Mouse (Mus musculus): ENCODE data around the gene Mbip. TPM values are rescaled to one million over a fixed set of nuclear protein-coding genes. Genes with fewer than 3 reads are reported as not detected.

Gene Mbip
- polyA plus RNA-seq, 1 experiment from 2014 or later, result 43.0 TPM

GRCm38 (mm10) chr12:56297921-56298830 lies 47.5 kb downstream of the Mbip start:
- H3K27ac ChIP-seq (ENCODE audit: low read depth, low read length), result no peak overlapping the region
- H3K4me1 ChIP-seq (ENCODE audit: control insufficient read depth, insufficient read depth, low read length), result 0 out of 2 replicates have a peak, but pooled peaks cover 4% of the 10 kb centered on the region
- H3K4me2 ChIP-seq (ENCODE audit: low read depth), result no peak overlapping the region
- H3K4me3 ChIP-seq (ENCODE audit: low read depth, low read length), result no peak overlapping the region
- no peaks in the 10 kb centered on the region for H3K9me3 ChIP-seq (ENCODE audit: control insufficient read depth, low read length)
- peaks cover 5% of the 10 kb centered on the region for H3K27me3 ChIP-seq (ENCODE audit: control insufficient read depth, insufficient read depth, low read length)
- H3K9ac ChIP-seq (ENCODE audit: low read length), result no peak overlapping the region
- DNase-seq (ENCODE audit: low spot score), result no peak
- H3K36me3 ChIP-seq (ENCODE audit: control insufficient read depth, insufficient read depth, low read length), result no peaks in the 10 kb centered on the region
- ATAC-seq (ENCODE audit: insufficient read depth, low FRiP score, low TSS enrichment), result no peak
- WGBS, result 9% methylated on average over 21 of the region's 21 CpGs

- ATAC-seq (ENCODE audit: insufficient read depth, low FRiP score, low TSS enrichment), result no peak
- no peak for DNase-seq (ENCODE audit: low spot score)
- 78% methylated on average over 5 of the region's 5 CpGs for WGBS
- no peak overlapping the region for H3K4me3 ChIP-seq (ENCODE audit: low read depth, low read length)
- H3K27me3 ChIP-seq (ENCODE audit: control insufficient read depth, insufficient read depth, low read length), result peaks cover 5% of the 10 kb centered on the region
- no peak overlapping the region for H3K9ac ChIP-seq (ENCODE audit: low read length)
- no peak overlapping the region for H3K27ac ChIP-seq (ENCODE audit: low read depth, low read length)
- H3K9me3 ChIP-seq (ENCODE audit: control insufficient read depth, low read length), result no peaks in the 10 kb centered on the region
- H3K4me1 ChIP-seq (ENCODE audit: control insufficient read depth, insufficient read depth, low read length), result 0 out of 2 replicates have a peak, but pooled peaks cover 4% of the 10 kb centered on the region
- no peaks in the 10 kb centered on the region for H3K36me3 ChIP-seq (ENCODE audit: control insufficient read depth, insufficient read depth, low read length)
- no peak overlapping the region for H3K4me2 ChIP-seq (ENCODE audit: low read depth)
Measured at GRCm38 (mm10) chr12:56297099-56297498, 48.6 kb downstream of the Mbip start.

- peaks cover 5% of the 10 kb centered on the region for H3K27me3 ChIP-seq (ENCODE audit: control insufficient read depth, insufficient read depth, low read length)
- H3K9ac ChIP-seq (ENCODE audit: low read length), result no peak overlapping the region
- H3K4me2 ChIP-seq (ENCODE audit: low read depth), result no peak overlapping the region
- 0 out of 2 replicates have a peak, but pooled peaks cover 1% of the 10 kb centered on the region for H3K4me1 ChIP-seq (ENCODE audit: control insufficient read depth, insufficient read depth, low read length)
- no peak overlapping the region for H3K4me3 ChIP-seq (ENCODE audit: low read depth, low read length)
- DNase-seq (ENCODE audit: low spot score) (no peak), ATAC-seq (ENCODE audit: insufficient read depth, low FRiP score, low TSS enrichment) (no peak)
- 12% methylated on average over 6 of the region's 6 CpGs for WGBS
- no peaks in the 10 kb centered on the region for H3K9me3 ChIP-seq (ENCODE audit: control insufficient read depth, low read length)
- no peak overlapping the region for H3K27ac ChIP-seq (ENCODE audit: low read depth, low read length)
- no peaks in the 10 kb centered on the region for H3K36me3 ChIP-seq (ENCODE audit: control insufficient read depth, insufficient read depth, low read length)
Measured at GRCm38 (mm10) chr12:56296524-56296923, 49.2 kb downstream of the Mbip start.

DNA sequence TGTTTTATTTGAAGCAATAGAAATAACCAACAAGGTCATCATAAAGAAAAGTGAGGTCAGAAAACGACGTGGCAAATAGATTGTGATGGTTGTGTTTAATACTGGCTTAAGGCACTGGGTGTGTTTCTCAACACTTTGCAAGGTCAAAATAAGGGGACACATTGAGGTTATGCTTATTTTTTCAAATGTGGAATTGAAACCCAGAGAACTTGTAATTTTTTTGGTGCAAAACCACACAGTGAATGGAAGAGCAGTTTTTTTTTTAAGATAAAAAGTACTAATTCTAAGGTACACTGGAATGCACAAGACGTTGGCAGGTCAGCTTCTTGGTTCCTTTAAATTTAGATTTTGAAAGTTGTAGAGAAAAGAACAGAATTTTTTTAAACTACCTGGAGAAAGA lies 50.5 kb downstream of the Mbip start:
- WGBS, result 85% methylated on average over 3 of the region's 3 CpGs
- H3K4me3 ChIP-seq (ENCODE audit: low read depth, low read length), result no peak overlapping the region
- ATAC-seq (ENCODE audit: insufficient read depth, low FRiP score, low TSS enrichment) (no peak), DNase-seq (ENCODE audit: low spot score) (no peak)
- no peaks in the 10 kb centered on the region for H3K9me3 ChIP-seq (ENCODE audit: control insufficient read depth, low read length)
- no peak overlapping the region for H3K9ac ChIP-seq (ENCODE audit: low read length)
- no peak overlapping the region for H3K4me2 ChIP-seq (ENCODE audit: low read depth)
- H3K27me3 ChIP-seq (ENCODE audit: control insufficient read depth, insufficient read depth, low read length), result peaks cover 5% of the 10 kb centered on the region
- H3K27ac ChIP-seq (ENCODE audit: low read depth, low read length), result no peak overlapping the region
- no peaks in the 10 kb centered on the region for H3K4me1 ChIP-seq (ENCODE audit: control insufficient read depth, insufficient read depth, low read length)
- no peaks in the 10 kb centered on the region for H3K36me3 ChIP-seq (ENCODE audit: control insufficient read depth, insufficient read depth, low read length)

- WGBS, result 86% methylated on average over 3 of the region's 3 CpGs
- DNase-seq (ENCODE audit: low spot score) (no peak), ATAC-seq (ENCODE audit: insufficient read depth, low FRiP score, low TSS enrichment) (no peak)
- Histone ChIP-seq H3K9me3 (ENCODE audit: control insufficient read depth, low read length) (no peaks in the 10 kb centered on the region), H3K27ac (ENCODE audit: low read depth, low read length) (no peak overlapping the region), H3K4me3 (ENCODE audit: low read depth, low read length) (no peak overlapping the region), H3K4me1 (ENCODE audit: control insufficient read depth, insufficient read depth, low read length) (no peaks in the 10 kb centered on the region), H3K27me3 (ENCODE audit: control insufficient read depth, insufficient read depth, low read length) (no peaks in the 10 kb centered on the region), H3K4me2 (ENCODE audit: low read depth) (no peak overlapping the region), H3K36me3 (ENCODE audit: control insufficient read depth, insufficient read depth, low read length) (no peaks in the 10 kb centered on the region), H3K9ac (ENCODE audit: low read length) (no peak overlapping the region)
Measured at GRCm38 (mm10) chr12:56288548-56288947, 57.1 kb downstream of the Mbip start.

DNA sequence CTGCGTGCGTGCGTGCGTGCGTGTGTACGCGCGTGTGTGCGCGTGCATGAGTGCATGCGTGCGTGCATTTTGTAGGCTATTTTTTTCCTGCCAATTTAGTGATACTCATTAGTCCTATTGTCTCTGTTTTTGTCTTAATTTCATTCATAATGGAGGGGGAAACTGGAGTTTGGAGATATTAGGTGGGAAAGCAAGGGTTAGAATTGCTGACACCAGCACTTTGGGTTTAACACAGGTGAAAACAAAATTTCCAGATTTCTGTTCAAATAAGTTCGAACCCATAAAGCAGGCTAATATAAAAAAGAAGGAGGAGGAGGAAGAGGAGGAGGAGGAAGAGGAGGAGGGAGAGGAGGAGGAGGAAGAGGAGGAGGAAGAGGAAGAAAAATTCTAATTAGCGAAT lies 58.9 kb downstream of the Mbip start:
- Histone ChIP-seq H3K27me3 (ENCODE audit: control insufficient read depth, insufficient read depth, low read length) (no peaks in the 10 kb centered on the region), H3K9me3 (ENCODE audit: control insufficient read depth, low read length) (no peaks in the 10 kb centered on the region), H3K36me3 (ENCODE audit: control insufficient read depth, insufficient read depth, low read length) (no peaks in the 10 kb centered on the region), H3K4me2 (ENCODE audit: low read depth) (no peak overlapping the region), H3K27ac (ENCODE audit: low read depth, low read length) (no peak overlapping the region), H3K4me1 (ENCODE audit: control insufficient read depth, insufficient read depth, low read length) (no peaks in the 10 kb centered on the region), H3K9ac (ENCODE audit: low read length) (no peak overlapping the region), H3K4me3 (ENCODE audit: low read depth, low read length) (no peak overlapping the region)
- 95% methylated on average over 14 of the region's 14 CpGs for WGBS
- no peak for DNase-seq (ENCODE audit: low spot score)
- no peak for ATAC-seq (ENCODE audit: insufficient read depth, low FRiP score, low TSS enrichment)

DNA sequence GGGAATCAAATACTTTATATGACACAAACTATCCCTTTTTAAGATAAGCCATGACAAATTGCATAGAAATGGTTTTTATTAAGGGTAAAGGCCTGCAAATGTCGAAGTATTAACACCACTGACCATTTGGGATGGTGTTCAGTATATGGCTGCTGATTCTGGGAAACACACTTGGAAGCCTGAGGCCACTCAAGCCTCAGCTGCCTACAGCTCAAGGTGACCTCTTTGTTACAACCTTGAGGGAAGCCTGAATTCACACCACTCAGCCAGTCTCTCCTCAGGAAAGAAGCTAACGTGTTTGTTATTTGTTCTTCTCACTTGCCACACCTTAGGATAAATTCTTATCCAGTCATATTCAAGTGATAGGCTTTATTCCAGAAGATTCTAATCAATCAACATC lies 61.5 kb downstream of the Mbip start:
- no peaks in the 10 kb centered on the region for H3K36me3 ChIP-seq (ENCODE audit: control insufficient read depth, insufficient read depth, low read length)
- no peak overlapping the region for H3K4me3 ChIP-seq (ENCODE audit: low read depth, low read length)
- H3K27me3 ChIP-seq (ENCODE audit: control insufficient read depth, insufficient read depth, low read length), result no peaks in the 10 kb centered on the region
- no peak overlapping the region for H3K9ac ChIP-seq (ENCODE audit: low read length)
- H3K27ac ChIP-seq (ENCODE audit: low read depth, low read length), result no peak overlapping the region
- DNase-seq (ENCODE audit: low spot score) (no peak), ATAC-seq (ENCODE audit: insufficient read depth, low FRiP score, low TSS enrichment) (no peak)
- 72% methylated on average over 2 of the region's 2 CpGs for WGBS
- no peak overlapping the region for H3K4me2 ChIP-seq (ENCODE audit: low read depth)
- no peaks in the 10 kb centered on the region for H3K9me3 ChIP-seq (ENCODE audit: control insufficient read depth, low read length)
- no peaks in the 10 kb centered on the region for H3K4me1 ChIP-seq (ENCODE audit: control insufficient read depth, insufficient read depth, low read length)

- no peak overlapping the region for H3K9ac ChIP-seq (ENCODE audit: low read length)
- H3K4me3 ChIP-seq (ENCODE audit: low read depth, low read length), result no peak overlapping the region
- H3K4me2 ChIP-seq (ENCODE audit: low read depth), result no peak overlapping the region
- no peak overlapping the region for H3K27ac ChIP-seq (ENCODE audit: low read depth, low read length)
- H3K4me1 ChIP-seq (ENCODE audit: control insufficient read depth, insufficient read depth, low read length), result no peaks in the 10 kb centered on the region
- H3K27me3 ChIP-seq (ENCODE audit: control insufficient read depth, insufficient read depth, low read length), result no peaks in the 10 kb centered on the region
- 81% methylated on average over 3 of the region's 3 CpGs for WGBS
- no peaks in the 10 kb centered on the region for H3K9me3 ChIP-seq (ENCODE audit: control insufficient read depth, low read length)
- H3K36me3 ChIP-seq (ENCODE audit: control insufficient read depth, insufficient read depth, low read length), result no peaks in the 10 kb centered on the region
- no peak for DNase-seq (ENCODE audit: low spot score)
- ATAC-seq (ENCODE audit: insufficient read depth, low FRiP score, low TSS enrichment), result no peak
Measured at GRCm38 (mm10) chr12:56281649-56282048, 64.0 kb downstream of the Mbip start.

Measured in neural tube, embryonic 11.5 days (tissue).